Mouse (Mus musculus) layer of hippocampus, adult 2 months (tissue): Measurements from ENCODE around the gene Kif18b. TPM values are rescaled to one million over a fixed set of nuclear protein-coding genes. Genes with fewer than 3 reads are reported as not detected.

ENCODE experiments used
- DNase-seq, 2 experiments: peaks; one replicate each; pipeline ENCODE4 v3.0.0; 2022; ENCODE audit warnings: low spot score in 2 of 2
- H3K27ac ChIP-seq: fragments of 200-600 bp; 2 replicates; pipeline ENCODE4 v1.8.1; 2022
- H3K4me3 ChIP-seq: fragments of 200-600 bp; 2 replicates; pipeline ENCODE4 v1.8.1; 2022; ENCODE audit warnings: mild to moderate bottlenecking
- CTCF ChIP-seq: fragments of 200-600 bp; conservative IDR thresholded peaks from 2 replicates; pipeline ENCODE4 v1.8.1; 2022; ENCODE audit warnings: antibody characterized with exemption, mild to moderate bottlenecking, moderate library complexity
- total RNA-seq, 2 experiments: library from RNA; stranded (reverse); gene quantifications; 2 replicates each; pipeline ENCODE4 v1.2.3; 2021

Gene Kif18b
- total RNA-seq, 2 experiments from 2014 or later: 0.27 to 0.74 TPM

- Histone ChIP-seq H3K27ac (no peak overlapping the region), H3K4me3 (no peak overlapping the region)
- TF ChIP-seq CTCF: no peak
- DNase-seq: no peak
Measured at GRCm38 (mm10) chr11:102915380-102915779, 9.5 kb downstream of the Kif18b start.

DNA sequence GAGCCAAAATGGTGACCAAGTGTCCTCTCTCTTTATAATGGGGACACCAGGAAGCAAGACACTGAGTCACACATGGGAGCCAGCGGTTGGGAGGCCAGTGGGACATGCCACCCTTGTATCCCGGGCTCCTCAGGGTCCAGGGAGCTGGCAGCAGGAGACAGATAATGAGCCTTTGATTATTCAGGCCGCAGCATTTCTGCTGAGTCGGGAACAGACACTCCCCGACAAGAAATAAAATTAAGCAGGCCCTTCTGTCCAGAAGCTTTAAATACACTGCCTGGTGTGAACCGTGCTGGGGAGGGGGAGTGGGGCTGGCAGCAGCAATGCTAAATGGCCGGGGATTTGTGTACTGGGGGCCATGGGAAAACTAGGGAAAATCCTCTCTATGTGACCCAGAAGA is 13.5 kb downstream of the Kif18b start:
- DNase-seq: no peak
- H3K4me3 ChIP-seq: no peak overlapping the region
- H3K27ac ChIP-seq: no peak overlapping the region
- no peak for TF ChIP-seq CTCF

GRCm38 (mm10) chr11:102903654-102904053 is 21.3 kb downstream of the Kif18b start:
- no peak overlapping the region for H3K4me3 ChIP-seq
- no peak for DNase-seq
- no peak overlapping the region for H3K27ac ChIP-seq
- TF ChIP-seq CTCF: no peak

GRCm38 (mm10) chr11:102902107-102902506 is 22.8 kb downstream of the Kif18b start:
- TF ChIP-seq CTCF: no peak
- no peak for DNase-seq
- Histone ChIP-seq H3K4me3 (no peak overlapping the region), H3K27ac (no peak overlapping the region)

DNA sequence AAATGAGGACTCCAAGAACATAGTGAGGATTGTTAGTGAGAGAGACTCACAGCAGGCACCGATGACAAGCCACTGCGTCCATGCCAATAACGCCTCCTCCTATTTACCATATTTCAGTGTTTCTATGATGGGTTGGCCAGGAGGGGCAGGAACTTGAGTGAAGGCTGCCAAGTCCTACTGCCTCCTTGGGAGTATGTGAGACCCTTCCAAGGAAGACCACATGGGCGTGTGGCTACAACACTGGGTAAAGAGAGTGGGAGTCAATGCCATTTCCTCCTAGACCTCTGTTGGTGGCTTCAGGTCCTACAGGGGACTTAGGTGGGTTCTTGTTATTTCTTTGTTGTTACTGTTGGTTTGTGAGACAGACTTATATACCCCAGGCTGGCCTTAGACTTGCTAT is 23.7 kb downstream of the Kif18b start:
- Histone ChIP-seq H3K4me3 (no peak overlapping the region), H3K27ac (peak overlapping the region; percentile 19; the same call in 1 of the 2 replicates)
- no peak; the same call in 1 of the 2 replicates for TF ChIP-seq CTCF
- DNase-seq: no peak

GRCm38 (mm10) chr11:102900763-102901162 is 24.2 kb downstream of the Kif18b start, which contains the start of gene Gfap:
TSS of gene Gfap (minus strand) at chr11:102900912.
- DNase-seq: peak; percentile 80 to 87

GRCm38 (mm10) chr11:102898408-102898807 is 26.5 kb downstream of the Kif18b start:
- Histone ChIP-seq H3K27ac (peak overlapping the region; percentile 80), H3K4me3 (no peak overlapping the region)
- TF ChIP-seq CTCF: no peak
- DNase-seq: peak; percentile 43 to 60

More at GRCm38 (mm10) chr11:102900763-102901162, 24.2 kb downstream of the Kif18b start, which contains the start of gene Gfap:
- no peak within 1 kb of the TSS for H3K4me3 ChIP-seq
- peak within 1 kb of the TSS; percentile 19; the same call in 1 of the 2 replicates for H3K27ac ChIP-seq
- TF ChIP-seq CTCF: peak; percentile 93

GRCm38 (mm10) chr11:102896641-102897040 is 28.3 kb downstream of the Kif18b start:
- peak overlapping the region; percentile 39 for H3K4me3 ChIP-seq
- TF ChIP-seq CTCF: no peak

GRCm38 (mm10) chr11:102895779-102896178 is 29.1 kb downstream of the Kif18b start:
- peak overlapping the region; percentile 39 for H3K4me3 ChIP-seq
- peak overlapping the region; percentile 80; the same call in 1 of the 2 replicates for H3K27ac ChIP-seq
- DNase-seq: no peak
- no peak for TF ChIP-seq CTCF

More at GRCm38 (mm10) chr11:102896641-102897040, 28.3 kb downstream of the Kif18b start:
- DNase-seq: no peak
- peak overlapping the region; percentile 80 for H3K27ac ChIP-seq

DNA sequence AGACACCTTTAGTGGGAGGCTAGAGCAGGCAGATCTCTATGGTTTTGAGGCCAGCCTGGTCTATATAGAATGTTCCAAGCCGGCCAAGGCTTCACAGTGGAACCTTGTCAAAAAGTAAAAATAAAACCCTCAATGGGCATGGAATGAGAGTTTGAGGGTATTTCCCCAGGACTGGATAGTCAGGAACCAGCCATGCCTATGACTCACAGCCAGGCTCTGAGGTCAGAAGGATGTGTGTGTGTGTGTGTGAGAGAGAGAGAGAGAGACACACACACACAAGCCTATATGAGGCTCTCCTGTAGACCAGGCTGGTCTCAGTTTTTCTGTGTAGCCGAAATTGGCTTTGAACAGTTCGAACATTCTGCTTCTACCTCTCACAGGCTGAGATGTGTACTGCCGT is 30.2 kb downstream of the Kif18b start:
- H3K27ac ChIP-seq: no peak overlapping the region

GRCm38 (mm10) chr11:102893015-102893651 is 31.8 kb downstream of the Kif18b start:
- H3K4me3 ChIP-seq: peak overlapping the region; percentile 39
- H3K27ac ChIP-seq: 0 out of 2 replicates have a peak overlapping the region, but pooled peaks have one; percentile 18
- peak; percentile 77 for TF ChIP-seq CTCF
- no peak for DNase-seq

More for the DNA sequence above, 30.2 kb downstream of the Kif18b start:
- DNase-seq: no peak
- H3K4me3 ChIP-seq: peak overlapping the region; percentile 39; the same call in 1 of the 2 replicates
- TF ChIP-seq CTCF: no peak

GRCm38 (mm10) chr11:102890096-102890495 is 34.8 kb downstream of the Kif18b start:
- Histone ChIP-seq H3K27ac (no peak overlapping the region), H3K4me3 (no peak overlapping the region)
- TF ChIP-seq CTCF: 0 out of 2 replicates have a peak, but pooled peaks have one; percentile 25
- DNase-seq: no peak

DNA sequence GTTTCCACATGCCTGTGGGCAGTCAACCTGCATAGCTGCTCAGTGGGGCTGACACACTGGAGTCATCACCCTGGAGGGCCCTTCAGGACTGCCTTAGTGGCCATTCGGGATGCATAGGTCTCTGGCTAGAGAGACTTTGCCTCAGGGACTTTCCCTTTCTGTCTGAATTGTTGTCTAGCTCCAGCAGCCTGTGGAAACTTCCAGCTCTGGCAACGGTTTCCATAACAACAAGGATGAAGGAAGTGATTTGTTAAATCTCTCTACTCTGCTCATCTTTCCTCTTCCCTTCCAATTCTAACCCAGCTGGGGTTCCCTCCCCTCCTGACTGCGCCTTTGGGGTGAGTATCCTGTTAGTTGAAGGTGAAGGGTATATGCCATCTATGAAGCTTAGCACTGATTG is 36.8 kb downstream of the Kif18b start:
- no peak overlapping the region; the same call in 1 of the 2 replicates for H3K4me3 ChIP-seq
- TF ChIP-seq CTCF: no peak
- peak; percentile 50 to 75 for DNase-seq
- peak overlapping the region; percentile 94 for H3K27ac ChIP-seq

GRCm38 (mm10) chr11:102887433-102887832 is 37.5 kb downstream of the Kif18b start:
- Histone ChIP-seq H3K4me3 (no peak overlapping the region), H3K27ac (peak overlapping the region; percentile 94)
- no peak for TF ChIP-seq CTCF
- no peak for DNase-seq
